Mouse (Mus musculus): ENCODE measurements around the gene Ccnq. TPM values are rescaled to one million over a fixed set of nuclear protein-coding genes. Genes with fewer than 3 reads are reported as not detected.

Ccnq gene
- polyA plus RNA-seq (2016; fragmentation: Nextera tagmentation; extraction: Ambion mirVana), result 40.1 and 40.8 TPM in 2 replicates

DNA sequence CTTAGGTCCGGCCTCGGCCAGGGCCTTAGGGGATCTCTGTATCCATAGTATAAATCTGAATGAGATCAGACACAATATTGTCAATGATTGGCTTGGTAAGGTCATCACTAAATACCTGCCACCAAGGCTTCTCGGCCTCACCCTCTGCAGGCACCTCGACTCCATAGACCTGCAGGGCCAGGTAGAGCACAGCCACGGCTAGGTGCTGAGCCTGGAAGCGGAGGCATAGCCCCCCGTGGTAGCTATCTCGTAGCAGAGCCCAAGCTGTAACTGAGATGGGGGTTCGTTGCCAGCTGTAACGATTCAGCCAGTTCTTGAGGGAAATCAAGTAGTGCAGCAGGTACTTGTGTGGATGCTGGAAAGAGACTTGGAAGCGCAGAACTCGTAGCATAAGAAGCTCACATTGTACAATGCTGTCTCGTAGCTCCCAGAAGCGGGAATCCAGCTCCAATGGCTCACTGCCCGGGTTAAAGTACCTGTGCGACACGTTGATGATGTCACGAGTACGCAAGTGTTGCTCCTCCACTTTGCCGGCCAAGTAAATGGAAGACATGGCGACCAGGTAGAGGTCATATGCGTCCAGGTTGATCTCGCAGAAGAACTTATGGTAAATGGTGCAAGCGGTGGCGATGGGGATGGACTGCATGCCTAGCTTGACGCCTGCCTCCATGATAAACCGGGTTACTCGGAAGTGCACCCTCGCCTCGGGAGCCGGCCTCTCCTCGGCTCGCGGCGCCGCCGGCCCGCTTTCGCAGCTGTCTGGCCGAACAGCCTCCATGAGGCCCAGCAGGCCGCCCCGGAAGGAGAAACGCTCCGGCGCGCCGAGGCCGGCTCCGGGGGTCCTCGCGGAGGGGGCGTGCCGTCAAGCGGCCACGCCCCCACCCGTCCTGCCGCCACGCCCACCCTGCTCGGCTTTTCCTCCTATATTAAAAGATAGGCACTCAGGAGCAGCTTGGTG, at the start of gene Ccnq:
Ccnq (minus strand) TSS at position 845 of the 958 bp plus-strand sequence.
- Histone ChIP-seq H3K27ac (peak within 1 kb of the TSS; percentile 91), H3K36me3 (replicated peaks) (peaks cover 30% of the 10 kb centered on the region), H3K4me1 (peaks cover 18% of the 10 kb centered on the region), H3K9me3 (no peaks in the 10 kb centered on the region), H3K27me3 (ENCODE audit: poor library complexity, severe bottlenecking) (no peaks in the 10 kb centered on the region), H3K4me3 (peak within 1 kb of the TSS; percentile 75)
- 10% methylated on average over 59 of the region's 59 CpGs for WGBS
- peak; percentile 77 for DNase-seq (ENCODE audit: extremely low spot score, low spot score)

DNA sequence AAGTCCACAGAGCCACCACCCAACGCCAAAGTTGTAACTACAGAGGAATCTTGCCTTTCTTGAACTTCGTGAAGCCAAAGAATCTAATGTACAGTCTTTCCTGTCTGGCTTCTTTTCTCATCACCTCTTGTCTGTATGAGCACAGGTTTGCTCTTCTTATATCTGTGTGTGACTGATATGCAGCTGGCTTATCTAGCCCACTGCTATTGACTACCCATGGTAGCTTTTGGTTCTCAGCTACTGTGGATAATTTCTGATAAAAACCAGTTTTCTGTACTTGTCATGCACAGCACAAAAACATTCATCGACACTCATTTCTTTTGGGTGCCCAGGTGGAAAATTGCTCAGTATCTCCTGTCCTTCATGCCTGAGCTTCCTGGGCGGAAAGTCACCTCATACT, 49.6 kb upstream of the Ccnq start:
- Histone ChIP-seq H3K27me3 (ENCODE audit: poor library complexity, severe bottlenecking) (peaks cover 28% of the 10 kb centered on the region), H3K4me1 (peaks cover 21% of the 10 kb centered on the region), H3K9me3 (no peaks in the 10 kb centered on the region), H3K36me3 (replicated peaks) (no peaks in the 10 kb centered on the region), H3K4me3 (no peak overlapping the region), H3K27ac (no peak overlapping the region)
- WGBS, result 92% methylated on average over 4 of the region's 4 CpGs
- no peak for DNase-seq (ENCODE audit: extremely low spot score, low spot score)

DNA sequence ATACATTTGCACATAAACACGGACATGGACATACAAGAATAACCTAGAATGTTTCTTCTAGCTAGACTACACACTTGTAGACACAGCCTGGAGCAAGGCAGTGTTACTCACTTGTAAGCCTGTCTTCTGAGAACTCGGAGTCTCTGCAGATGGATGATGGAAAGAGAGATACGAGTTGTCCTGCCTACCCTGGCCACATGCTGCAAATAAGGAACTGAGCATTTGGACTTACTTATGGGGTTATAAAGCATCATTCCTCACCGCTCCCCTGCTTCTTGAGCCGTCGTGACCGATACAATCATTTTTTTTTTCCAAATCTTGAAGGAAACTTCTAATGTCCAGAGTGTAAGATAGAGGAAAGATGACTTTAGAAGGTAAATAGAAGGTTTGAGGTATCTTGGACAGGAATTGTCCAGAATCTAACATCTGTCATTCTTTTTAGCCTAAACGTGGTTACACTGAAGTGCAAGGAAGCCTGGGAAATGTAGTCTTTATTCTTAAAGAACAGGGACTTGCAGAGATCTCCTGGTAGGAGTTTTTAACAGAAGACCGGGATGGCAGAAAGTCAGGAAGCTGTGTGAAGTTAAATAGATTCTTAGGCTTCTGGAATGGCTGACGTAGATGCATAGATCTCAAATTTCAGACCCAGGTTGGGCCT, 44.7 kb upstream of the Ccnq start:
- no peaks in the 10 kb centered on the region for H3K9me3 ChIP-seq
- DNase-seq (ENCODE audit: extremely low spot score, low spot score), result no peak

DNA sequence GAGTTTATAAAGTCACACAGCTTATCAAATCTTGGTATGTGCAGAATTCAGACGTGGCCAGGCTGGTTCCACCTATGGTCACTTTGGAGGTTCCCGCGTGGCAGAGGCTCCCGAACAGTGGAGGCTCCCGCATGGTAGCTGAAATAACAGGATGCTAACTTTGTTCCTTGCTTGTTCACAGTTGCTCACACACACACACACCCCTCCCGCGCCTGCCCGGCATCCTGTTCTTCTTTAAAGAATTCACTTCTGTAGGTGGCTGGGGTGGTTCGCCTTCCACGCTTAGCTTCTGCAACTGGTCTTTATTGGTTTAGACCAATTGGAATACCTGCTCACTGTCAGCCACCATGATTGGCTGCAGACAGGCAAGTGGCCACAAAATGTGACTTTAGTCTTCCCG, 41.6 kb upstream of the Ccnq start:
- Histone ChIP-seq H3K4me1 (peaks cover 37% of the 10 kb centered on the region), H3K4me3 (no peak overlapping the region), H3K36me3 (replicated peaks) (no peaks in the 10 kb centered on the region), H3K9me3 (no peaks in the 10 kb centered on the region), H3K27ac (no peak overlapping the region; the same call in 1 of the 2 replicates), H3K27me3 (ENCODE audit: poor library complexity, severe bottlenecking) (peaks cover 7% of the 10 kb centered on the region; the same call in 1 of the 2 replicates)
- no peak for DNase-seq (ENCODE audit: extremely low spot score, low spot score)
- WGBS, result 87% methylated on average over 11 of the region's 11 CpGs

More for the DNA sequence above, 44.7 kb upstream of the Ccnq start:
- Histone ChIP-seq H3K36me3 (replicated peaks) (no peaks in the 10 kb centered on the region), H3K27me3 (ENCODE audit: poor library complexity, severe bottlenecking) (peaks cover 7% of the 10 kb centered on the region; the same call in 1 of the 2 replicates), H3K27ac (no peak overlapping the region), H3K4me3 (no peak overlapping the region), H3K4me1 (peaks cover 34% of the 10 kb centered on the region)
- 87% methylated on average over 10 of the region's 10 CpGs for WGBS

DNA sequence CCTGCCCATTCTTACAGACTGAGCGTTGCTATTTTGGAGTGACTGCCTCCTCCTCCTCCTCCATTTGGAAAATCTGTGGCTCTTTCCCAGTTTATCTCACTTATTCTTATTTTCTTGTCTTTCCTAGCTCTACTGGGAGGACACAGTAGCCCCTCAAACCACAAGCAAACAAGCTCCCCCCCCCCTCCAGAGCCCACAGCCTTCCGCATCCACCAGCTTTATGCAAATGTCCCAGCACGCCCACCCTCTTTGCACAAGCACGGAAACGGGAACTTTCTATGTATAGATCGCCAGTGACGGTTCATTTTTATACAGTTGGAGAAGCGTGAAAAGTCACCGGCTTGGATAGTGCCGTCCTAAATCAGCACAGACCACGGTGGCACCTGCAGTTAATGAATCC, 40.9 kb upstream of the Ccnq start:
- H3K36me3 ChIP-seq (replicated peaks), result no peaks in the 10 kb centered on the region
- peaks cover 7% of the 10 kb centered on the region; the same call in 1 of the 2 replicates for H3K27me3 ChIP-seq (ENCODE audit: poor library complexity, severe bottlenecking)
- 61% methylated on average over 11 of the region's 11 CpGs for WGBS

DNA sequence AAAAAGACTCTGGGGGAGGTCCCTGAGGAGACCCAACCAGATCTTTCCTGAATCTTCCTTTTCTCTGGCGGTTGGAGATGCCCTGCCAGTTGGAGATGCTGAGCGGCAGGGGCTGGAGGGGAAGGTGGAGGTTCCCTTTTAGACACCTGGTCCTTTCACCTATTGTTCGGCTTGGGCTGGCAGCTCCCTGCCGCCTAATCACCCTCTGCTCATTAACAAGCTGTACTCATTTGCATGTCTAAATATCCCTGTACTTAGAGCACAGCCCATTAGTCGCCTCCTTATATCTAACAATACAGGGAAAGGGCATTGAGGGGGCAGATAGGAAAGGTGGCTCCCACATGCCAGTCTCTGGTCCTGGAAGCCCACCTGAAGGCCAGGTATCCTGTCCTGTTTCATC, 40.5 kb upstream of the Ccnq start:
- H3K27ac ChIP-seq, result peak overlapping the region; percentile 65
- 37% methylated on average over 5 of the region's 5 CpGs for WGBS
- no peak for DNase-seq (ENCODE audit: extremely low spot score, low spot score)

More for the DNA sequence above, 40.9 kb upstream of the Ccnq start:
- DNase-seq (ENCODE audit: extremely low spot score, low spot score), result no peak
- 0 out of 2 replicates have a peak overlapping the region, but pooled peaks have one; percentile 3 for H3K4me3 ChIP-seq
- H3K27ac ChIP-seq, result peak overlapping the region; percentile 65
- no peaks in the 10 kb centered on the region for H3K9me3 ChIP-seq
- peaks cover 38% of the 10 kb centered on the region for H3K4me1 ChIP-seq

DNA sequence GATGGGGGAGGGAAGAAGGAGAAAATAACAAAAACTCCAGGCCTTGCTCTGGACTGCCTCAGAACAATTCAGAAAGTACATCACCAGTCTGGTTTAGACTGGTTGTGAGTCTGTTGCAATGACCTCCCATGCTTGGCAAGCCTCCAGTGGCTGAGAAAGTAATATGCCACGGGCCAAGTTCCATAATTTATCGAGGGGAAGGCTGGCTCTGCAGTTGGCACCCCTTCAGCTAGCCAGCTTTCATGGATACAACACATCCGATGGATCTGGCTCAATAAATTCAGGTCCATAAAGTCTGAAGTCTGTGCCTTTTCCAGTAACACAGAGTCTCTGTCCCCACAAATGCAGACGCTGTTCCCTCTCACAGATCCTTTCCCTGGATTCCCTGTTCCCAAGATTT, 40.1 kb upstream of the Ccnq start:
- Histone ChIP-seq H3K27me3 (ENCODE audit: poor library complexity, severe bottlenecking) (peaks cover 7% of the 10 kb centered on the region; the same call in 1 of the 2 replicates), H3K27ac (peak overlapping the region; percentile 65), H3K9me3 (no peaks in the 10 kb centered on the region), H3K36me3 (replicated peaks) (no peaks in the 10 kb centered on the region), H3K4me1 (peaks cover 44% of the 10 kb centered on the region), H3K4me3 (no peak overlapping the region)
- WGBS, result 69% methylated on average over 4 of the region's 4 CpGs
- no peak for DNase-seq (ENCODE audit: extremely low spot score, low spot score)

More for the DNA sequence above, 40.5 kb upstream of the Ccnq start:
- no peak overlapping the region for H3K4me3 ChIP-seq
- H3K36me3 ChIP-seq (replicated peaks), result no peaks in the 10 kb centered on the region
- peaks cover 40% of the 10 kb centered on the region for H3K4me1 ChIP-seq
- H3K9me3 ChIP-seq, result no peaks in the 10 kb centered on the region
- peaks cover 7% of the 10 kb centered on the region; the same call in 1 of the 2 replicates for H3K27me3 ChIP-seq (ENCODE audit: poor library complexity, severe bottlenecking)

DNA sequence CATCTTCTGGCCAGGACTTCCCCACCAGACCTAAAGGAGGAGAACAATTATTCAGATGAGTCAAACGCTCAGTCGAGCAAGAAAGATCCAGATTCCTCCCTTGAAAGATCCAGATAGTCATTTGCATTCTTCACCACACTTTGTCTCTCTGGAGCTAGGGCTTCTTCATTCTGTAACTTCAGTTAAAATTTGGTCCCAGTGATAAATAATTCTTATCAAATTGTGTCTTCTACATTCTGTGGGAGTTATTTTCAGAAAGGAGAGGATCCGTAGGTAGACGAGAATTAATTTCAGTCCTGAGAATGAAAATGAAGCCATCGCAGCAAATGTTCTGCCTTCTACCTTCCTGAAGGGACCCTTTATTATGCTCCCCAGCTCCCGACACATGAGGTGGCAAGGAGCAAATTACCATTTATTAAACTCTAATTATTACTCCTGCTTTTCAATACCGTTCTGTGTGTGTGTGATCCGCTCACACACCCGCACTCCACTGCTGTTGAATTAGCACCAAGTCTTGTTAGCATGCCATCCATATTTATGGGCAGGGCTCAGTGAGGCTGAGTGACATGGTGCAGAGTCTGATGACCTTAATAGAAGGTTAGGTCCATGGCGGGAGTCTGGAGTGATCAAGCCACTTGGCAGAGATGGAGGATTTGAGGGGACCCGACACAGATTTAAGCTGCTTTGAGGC, 38.0 kb upstream of the Ccnq start:
- H3K36me3 ChIP-seq (replicated peaks), result no peaks in the 10 kb centered on the region
- DNase-seq (ENCODE audit: extremely low spot score, low spot score), result no peak
- H3K4me3 ChIP-seq, result no peak overlapping the region
- 90% methylated on average over 11 of the region's 11 CpGs for WGBS
- peak overlapping the region; percentile 1; the same call in 1 of the 2 replicates for H3K27ac ChIP-seq
- H3K9me3 ChIP-seq, result no peaks in the 10 kb centered on the region
- H3K4me1 ChIP-seq, result peaks cover 56% of the 10 kb centered on the region
- H3K27me3 ChIP-seq (ENCODE audit: poor library complexity, severe bottlenecking), result peaks cover 10% of the 10 kb centered on the region; the same call in 1 of the 2 replicates

DNA sequence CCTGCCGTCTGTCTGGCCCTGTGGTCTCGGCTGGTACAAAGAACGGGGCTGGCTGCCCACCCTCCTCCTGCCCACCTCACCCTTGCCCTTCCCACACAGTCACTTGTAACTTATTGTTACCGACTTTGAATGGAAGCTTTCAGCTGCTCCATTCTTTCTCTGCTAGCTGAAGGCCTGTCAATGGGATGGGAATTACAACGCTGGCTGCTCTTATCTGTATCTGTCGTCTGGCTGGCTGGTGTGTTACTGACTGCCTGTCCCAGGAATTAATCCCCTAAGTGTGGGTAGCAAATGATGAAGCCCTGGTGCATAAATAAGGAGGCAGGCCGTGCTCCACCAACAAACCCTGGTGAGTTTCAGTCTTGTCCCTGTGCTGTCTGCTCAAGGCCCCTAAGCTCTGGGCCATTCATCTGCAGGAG, 34.5 kb upstream of the Ccnq start:
- Histone ChIP-seq H3K4me1 (peaks cover 48% of the 10 kb centered on the region), H3K9me3 (no peaks in the 10 kb centered on the region), H3K27me3 (ENCODE audit: poor library complexity, severe bottlenecking) (0 out of 2 replicates have a peak, but pooled peaks cover 11% of the 10 kb centered on the region), H3K4me3 (no peak overlapping the region), H3K27ac (peak overlapping the region; percentile 73), H3K36me3 (replicated peaks) (no peaks in the 10 kb centered on the region)
- no peak for DNase-seq (ENCODE audit: extremely low spot score, low spot score)
- 16% methylated on average over 7 of the region's 7 CpGs for WGBS

DNA sequence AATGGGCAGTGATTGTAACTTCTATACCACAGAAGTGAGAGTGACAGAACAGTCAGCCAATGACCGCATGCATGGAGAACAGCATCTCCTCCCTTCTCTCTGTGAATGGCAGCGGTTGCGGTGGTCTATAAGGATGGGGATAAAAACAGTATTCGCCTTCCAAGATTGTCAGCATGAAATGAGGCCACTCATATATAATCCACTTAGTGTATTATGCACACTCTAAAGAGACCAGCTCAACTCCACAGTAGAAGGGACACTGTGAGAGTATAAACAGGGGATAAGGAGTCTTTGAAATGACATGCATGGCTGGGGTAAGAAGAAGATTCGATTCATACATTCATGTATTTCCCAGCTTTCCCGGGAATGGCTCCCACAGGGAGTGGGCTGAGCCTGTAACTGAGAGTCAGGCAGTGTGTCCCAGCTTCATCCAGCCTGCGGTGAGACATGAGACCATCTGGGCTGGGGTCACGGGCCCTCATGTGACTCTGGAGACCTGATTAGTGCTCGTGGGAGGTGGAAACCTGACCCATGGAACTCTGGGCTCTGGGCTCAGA, 31.3 kb upstream of the Ccnq start:
- DNase-seq (ENCODE audit: extremely low spot score, low spot score), result no peak
- H3K36me3 ChIP-seq (replicated peaks), result no peaks in the 10 kb centered on the region
- H3K9me3 ChIP-seq, result no peaks in the 10 kb centered on the region
- 72% methylated on average over 9 of the region's 9 CpGs for WGBS
- H3K4me1 ChIP-seq, result peaks cover 43% of the 10 kb centered on the region
- peak overlapping the region; percentile 2; the same call in 1 of the 2 replicates for H3K27ac ChIP-seq
- H3K4me3 ChIP-seq, result no peak overlapping the region
- peaks cover 12% of the 10 kb centered on the region; the same call in 1 of the 2 replicates for H3K27me3 ChIP-seq (ENCODE audit: poor library complexity, severe bottlenecking)

DNA sequence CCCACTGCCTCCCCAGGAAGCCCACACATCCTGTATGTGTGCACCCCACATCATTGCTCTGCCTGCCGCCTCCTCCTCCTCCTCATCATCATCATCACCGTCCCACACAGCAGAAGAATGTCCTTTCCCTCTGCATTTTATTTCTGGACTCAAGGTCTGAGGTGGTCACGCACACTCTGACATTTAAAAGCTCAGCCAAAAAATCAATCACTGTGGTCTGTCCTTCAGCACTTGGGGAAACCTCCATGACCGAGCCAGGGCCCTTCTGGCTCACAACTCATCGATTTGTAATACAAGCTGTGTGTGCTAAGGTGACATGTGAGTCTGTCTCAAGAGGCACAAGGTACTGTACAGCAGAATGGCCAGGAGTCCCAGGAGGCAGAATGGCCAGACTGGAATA, 30.8 kb upstream of the Ccnq start:
- WGBS, result 92% methylated on average over 5 of the region's 5 CpGs
- Histone ChIP-seq H3K9me3 (no peaks in the 10 kb centered on the region), H3K36me3 (replicated peaks) (no peaks in the 10 kb centered on the region), H3K27ac (no peak overlapping the region), H3K4me3 (no peak overlapping the region), H3K27me3 (ENCODE audit: poor library complexity, severe bottlenecking) (peaks cover 18% of the 10 kb centered on the region; the same call in 1 of the 2 replicates), H3K4me1 (peaks cover 45% of the 10 kb centered on the region)
- DNase-seq (ENCODE audit: extremely low spot score, low spot score), result no peak

DNA sequence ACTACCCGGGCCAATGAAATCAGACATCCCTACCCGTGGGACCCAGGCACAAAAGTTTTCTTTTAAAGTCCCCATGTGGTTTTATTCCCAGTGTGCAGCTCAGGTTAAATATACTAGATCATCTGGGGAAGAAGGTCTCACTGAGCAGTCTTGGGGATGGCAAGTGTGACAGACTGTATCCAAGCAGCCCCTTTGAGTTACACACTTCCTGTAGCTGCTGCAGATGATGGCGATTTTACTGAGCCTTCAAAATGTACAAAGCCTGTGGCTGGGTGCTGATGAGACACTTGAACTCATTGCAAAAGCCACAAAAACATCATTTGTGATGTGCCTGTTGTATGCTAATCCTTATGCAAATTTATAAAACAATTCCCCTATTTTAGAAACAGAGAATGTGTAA, 29.0 kb upstream of the Ccnq start:
- H3K9me3 ChIP-seq, result no peaks in the 10 kb centered on the region
- H3K27me3 ChIP-seq (ENCODE audit: poor library complexity, severe bottlenecking), result peaks cover 21% of the 10 kb centered on the region
- H3K4me1 ChIP-seq, result peaks cover 37% of the 10 kb centered on the region
- no peaks in the 10 kb centered on the region for H3K36me3 ChIP-seq (replicated peaks)
- H3K27ac ChIP-seq, result no peak overlapping the region
- 86% methylated on average over 3 of the region's 3 CpGs for WGBS
- no peak for DNase-seq (ENCODE audit: extremely low spot score, low spot score)
- no peak overlapping the region for H3K4me3 ChIP-seq

Data from forebrain, embryonic 10.5 days (tissue).